Mouse (Mus musculus): ENCODE results near the gene Pabpc1l.

The Pabpc1l gene

DNA sequence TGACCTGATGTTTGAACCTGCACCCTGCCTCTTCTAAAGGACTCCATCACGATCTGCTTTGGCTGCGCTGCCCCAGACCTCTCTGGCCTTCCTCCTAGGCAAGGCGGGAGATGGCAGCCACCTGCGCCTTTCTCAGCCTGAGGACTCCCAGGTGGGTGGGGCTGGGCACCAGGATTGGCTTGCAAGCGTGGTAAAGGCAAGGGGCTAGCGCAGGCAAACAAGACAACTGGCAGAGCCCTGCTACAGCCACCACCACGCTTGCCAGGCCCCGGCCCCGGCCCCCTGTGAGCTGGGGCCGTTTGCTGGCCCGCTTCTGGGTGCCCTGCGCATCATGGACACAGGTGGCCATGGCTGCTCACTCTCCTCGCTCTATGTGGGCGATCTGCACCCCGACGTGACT lies at the start of gene Pabpc1l:
Pabpc1l (plus strand) TSS at position 301 of the 400 bp plus-strand sequence.
- no peak for DNase-seq (ENCODE audit: low read depth, low spot score)

DNA sequence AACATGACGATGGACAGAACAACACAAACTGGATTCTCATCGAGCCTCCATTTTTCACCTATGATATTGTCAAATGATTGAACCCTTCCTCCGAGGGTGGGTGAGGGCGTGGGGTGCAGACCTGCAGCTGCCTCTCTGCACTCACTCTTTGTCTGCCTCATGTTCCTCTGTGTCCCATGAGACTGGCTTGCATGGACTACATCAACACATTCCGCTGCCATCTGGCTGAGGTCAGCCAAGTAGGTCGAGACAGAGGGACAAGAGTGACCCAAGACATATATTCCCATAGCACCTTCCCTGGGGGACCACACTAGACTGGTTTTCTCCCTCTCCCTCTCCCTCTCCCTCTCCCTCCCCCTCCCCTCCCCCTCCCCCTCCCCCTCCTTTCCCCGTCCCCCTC lies 48.8 kb upstream of the Pabpc1l start:
- DNase-seq (ENCODE audit: low read depth, low spot score) = no peak

DNA sequence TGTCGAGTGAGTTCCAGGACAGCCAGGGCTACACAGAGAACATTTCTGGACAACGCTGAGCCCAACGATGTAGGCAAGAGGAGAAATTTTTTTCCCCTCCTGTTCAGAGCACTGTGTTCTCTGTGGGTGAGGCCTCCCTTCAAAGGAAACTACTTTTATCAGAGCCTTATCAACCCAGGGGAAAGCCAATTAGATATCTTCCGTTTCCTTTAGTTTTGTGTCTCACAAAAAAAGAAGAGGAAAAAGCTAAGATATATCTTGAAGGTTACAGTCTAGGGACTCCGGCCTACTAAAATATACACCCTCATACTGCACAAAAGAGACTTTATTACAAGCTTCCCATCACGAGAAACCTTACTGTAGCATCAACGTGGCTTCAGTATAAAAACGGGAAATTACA lies 38.0 kb upstream of the Pabpc1l start:
- DNase-seq (ENCODE audit: low read depth, low spot score) = no peak

DNA sequence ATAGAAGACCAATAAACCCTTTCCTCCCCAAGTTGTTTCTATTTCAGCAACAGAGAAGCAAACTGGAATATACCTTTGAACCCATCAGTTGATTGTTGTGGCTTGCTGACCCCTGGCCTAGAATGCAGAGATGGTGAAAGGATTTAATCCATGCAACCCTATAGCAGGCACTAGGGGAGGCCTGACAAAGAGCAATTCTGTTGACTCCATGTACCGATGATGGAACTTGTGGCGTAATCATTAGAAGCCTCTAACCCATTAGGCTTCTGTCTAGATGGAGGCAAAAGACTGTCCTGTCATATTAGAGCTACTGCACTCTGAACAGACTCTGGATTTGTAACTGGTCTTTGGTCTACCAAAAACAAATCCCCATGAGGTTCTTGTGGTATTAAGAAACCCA lies 32.4 kb upstream of the Pabpc1l start:
- DNase-seq (ENCODE audit: low read depth, low spot score) = no peak

DNA sequence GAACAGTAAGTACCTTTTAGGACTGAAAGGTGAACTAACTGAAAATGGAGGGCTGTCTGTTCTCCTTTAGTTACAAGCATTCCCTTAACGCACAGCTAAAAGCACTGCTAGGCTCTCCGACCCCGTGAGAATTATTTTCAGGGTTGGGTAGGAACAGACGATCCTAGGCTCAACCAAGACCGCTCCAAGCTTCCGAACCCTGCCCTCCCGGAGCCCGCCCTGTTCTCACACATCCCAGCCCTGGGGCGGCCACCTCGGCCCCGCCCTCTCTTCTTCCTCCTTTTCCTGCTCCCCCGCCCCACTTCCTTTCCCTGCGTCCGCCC lies 30.6 kb upstream of the Pabpc1l start, which contains the start of gene Ywhab:
Ywhab (plus strand) TSS at position 307 of the 323 bp plus-strand sequence.
- no peak for DNase-seq (ENCODE audit: low read depth, low spot score)

DNA sequence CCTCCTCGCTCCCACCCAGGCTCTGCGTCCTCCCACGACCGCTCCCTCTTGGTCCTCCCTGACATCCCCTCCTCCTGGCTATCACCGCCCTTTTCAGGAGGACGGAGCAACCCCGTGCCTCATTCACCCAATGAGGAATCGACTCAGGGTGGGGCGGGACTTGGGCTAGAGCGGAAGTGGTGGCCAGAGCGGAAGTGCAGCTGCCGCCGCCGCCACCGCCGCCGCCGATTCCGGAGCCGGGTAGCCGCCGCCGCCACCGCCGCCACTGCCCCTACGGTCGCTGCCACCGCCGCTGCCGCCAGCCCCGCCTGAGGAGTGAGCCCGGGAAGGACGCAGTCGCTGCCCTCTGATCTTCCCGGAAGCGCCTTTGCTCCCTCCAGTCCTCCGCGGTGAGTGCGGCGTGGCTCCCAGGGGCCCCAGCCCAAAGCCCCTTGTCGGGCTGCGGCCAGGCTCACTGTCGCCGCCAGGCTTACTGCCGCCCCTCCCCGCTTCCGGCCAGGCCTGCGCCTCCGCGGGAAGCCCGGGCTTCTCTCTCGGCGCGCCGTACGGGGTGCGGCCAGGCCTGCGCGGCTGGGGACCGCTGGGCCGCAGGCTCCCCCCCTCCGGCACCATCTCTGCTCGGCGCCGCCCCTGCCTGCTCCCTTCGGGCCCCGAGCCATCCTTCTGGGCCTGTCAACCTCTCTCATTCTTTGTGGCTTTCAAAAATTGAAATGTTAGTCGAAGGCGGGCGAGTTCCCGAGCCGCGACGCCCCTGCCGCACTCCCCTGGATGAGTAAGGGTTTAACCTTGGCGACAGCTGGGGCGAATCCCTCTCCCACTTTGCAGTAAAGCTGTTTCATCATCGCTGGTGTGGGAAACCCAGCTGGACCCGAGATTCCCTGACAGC lies 30.0 kb upstream of the Pabpc1l start:
- DNase-seq (ENCODE audit: low read depth, low spot score) = peak; percentile 96

DNA sequence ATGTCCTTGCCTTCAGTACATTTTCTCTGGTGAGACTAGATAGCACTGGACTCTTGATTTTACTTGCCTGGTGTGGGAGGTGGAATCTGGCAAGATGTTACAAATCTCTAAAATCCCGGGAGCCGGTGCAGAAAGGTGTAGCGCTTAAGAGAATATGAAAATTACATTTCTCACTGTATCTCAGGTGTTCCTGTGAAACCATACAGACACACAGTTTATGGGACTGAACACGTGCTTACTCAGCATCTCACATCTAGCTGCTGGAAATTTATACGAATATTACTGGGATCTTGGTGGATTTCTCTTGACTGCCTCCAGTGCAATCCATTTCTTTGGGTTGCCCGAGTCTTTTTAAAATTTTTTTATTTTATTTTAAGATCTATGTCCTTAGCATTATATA lies 29.0 kb upstream of the Pabpc1l start:
- DNase-seq (ENCODE audit: low read depth, low spot score) = no peak

DNA sequence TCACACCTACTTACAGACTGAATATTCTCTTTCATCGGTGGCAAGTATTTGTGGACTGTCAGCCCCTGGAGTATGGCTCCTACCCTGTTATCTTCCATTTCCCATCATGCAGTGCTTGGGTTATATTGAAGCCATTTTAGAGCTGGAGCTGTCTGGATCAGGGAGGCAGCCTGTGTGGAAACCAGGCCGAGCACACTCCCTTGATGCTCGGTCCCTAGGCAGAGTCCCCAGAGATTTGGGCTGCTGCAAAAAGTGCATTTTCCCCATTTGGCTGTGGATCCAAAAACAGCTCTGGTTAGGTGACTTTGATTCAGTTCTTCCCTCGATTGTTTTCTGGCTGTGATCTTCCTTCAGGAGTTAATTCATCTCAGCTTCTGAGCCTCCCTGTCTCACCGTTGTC lies 28.4 kb upstream of the Pabpc1l start:
- DNase-seq (ENCODE audit: low read depth, low spot score) = no peak

DNA sequence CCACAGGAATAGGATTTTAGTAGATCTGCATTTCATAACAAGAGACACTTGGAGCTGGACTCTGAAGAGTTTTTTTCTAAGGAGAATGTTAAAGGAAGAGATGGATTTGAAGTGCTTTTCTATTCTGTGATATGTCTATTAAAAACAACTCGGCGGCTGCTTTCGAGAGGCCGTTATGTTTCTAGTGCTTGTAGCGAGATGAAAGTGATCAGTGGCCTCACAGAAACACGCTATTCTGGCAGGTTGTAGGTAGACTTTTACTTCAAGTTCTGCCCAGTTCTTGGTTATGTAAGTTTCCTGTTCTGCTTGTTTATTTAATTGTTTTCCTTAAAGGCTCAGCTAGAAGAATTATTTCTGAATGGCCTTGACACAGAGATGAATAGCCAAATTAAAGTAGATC lies 26.3 kb upstream of the Pabpc1l start:
- no peak for DNase-seq (ENCODE audit: low read depth, low spot score)

DNA sequence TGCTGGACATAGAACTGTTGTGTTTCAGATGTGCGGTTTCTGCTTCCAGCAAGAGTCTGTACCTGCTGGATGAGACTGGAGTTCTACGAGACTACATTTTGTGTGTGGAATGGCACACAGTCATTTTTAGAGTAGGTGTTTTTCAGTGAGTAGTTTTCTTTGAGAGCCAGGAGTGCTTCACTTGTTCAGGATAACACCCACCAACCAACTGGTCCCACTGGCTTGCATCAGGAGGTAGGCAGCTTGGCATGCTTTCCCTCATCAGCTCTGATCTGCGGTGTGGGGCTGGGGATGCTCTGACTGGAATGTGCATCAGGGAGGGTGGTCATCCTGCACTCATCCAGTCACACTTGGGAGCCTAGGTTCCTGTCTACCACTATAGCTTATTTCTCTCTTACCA lies 22.6 kb upstream of the Pabpc1l start:
- no peak for DNase-seq (ENCODE audit: low read depth, low spot score)

DNA sequence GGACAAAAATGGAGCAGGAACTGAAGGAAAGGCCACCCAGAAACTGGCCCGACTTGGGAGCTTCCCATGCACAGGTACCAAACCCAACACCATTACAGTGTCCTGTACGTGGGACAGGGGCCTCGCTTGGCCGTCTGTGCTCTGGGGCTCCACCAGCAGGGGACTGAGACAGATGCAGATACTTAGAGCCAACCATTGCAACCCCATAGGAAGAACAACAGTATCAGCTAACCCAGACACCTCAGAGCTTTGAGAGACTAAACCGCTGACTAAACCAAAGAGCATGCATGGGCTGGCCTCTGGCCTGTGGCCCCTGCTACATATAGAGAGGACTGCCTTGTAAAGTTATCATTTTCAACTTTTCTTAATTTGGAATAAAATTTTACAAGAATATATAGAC lies 20.7 kb upstream of the Pabpc1l start:
- DNase-seq (ENCODE audit: low read depth, low spot score) = no peak

DNA sequence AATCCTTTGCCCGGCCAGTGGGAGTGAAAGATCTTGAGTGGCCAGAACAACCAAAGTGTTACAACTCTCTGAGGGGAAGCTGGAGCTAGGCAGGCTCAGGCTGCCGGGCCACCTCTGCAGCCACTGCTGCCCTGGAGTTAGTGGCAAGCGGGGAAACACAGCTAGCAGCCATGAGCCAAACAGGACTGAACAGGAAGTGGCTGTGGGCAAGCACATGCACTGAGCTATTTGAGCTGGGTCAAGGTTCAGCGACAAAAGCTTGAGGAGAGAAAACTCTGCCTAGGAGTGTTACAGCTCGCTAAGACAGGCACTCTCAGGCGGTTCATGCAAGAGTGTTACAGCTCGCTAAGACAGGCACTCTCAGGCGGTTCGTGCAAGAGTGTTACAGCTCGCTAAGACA lies 18.3 kb upstream of the Pabpc1l start:
- no peak for DNase-seq (ENCODE audit: low read depth, low spot score)

DNA sequence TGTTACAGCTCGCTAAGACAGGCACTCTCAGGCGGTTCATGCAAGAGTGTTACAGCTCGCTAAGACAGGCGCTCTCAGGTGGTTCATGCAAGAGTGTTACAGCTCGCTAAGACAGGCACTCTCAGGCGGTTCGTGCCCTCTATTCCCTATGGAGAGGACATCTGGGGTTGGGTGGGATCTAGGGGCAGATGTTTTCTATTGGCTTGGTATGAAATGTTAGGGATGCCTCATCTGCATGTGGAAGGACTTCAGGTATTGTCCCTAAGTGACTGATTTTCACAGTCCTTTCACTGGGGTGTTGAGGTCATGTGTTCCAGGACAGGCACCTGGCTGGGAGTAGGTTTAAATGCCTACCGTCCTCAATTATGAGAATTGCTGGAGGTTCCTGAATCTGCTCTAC lies 17.7 kb upstream of the Pabpc1l start:
- no peak for DNase-seq (ENCODE audit: low read depth, low spot score)

DNA sequence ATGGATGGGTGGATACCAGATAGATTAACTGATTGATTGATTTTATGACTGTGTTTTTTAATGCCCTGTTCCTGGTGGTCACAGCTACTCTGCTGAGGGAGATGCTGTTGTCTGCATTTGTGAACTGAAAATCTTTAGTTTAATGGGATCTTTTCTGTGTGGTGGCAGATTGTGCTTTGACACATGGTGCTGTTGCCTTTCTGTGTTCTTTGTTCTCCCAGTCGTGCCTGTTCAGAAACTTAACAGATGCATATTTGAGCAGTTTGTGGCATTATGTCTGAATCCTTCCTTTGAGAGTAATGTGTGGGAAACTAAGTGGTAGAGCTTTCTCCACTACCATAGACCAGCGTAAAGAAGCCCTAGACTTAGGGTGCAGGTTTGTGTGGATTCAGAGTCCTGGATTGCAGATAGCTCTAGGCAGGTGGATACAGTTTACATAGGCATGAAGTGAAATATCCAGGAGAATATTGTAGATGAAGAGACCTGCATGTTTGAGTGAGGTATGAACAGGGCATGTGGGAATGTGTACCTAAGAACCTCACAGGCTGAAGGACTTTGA lies 17.2 kb upstream of the Pabpc1l start:
- DNase-seq (ENCODE audit: low read depth, low spot score) = no peak

DNA sequence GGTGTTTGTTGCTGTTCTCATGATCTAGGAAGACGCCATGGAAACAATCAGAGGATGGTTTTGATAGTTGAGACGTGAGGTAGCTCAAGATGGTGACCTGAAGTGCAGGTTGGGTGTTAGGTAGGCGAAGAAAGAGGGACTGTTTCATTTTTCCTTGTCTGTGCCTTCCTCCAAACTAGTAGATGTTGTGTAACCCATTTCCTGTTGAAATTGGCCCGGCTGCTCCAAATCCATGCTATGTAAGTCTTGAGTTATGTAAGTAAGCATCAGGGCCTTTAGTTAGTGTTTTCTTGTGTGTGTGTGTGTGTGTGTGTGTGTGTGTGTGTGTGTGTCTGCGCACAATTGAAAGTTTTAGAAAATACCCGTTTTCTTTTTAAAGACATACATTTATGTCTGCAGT lies 16.0 kb upstream of the Pabpc1l start:
- DNase-seq (ENCODE audit: low read depth, low spot score) = no peak

DNA sequence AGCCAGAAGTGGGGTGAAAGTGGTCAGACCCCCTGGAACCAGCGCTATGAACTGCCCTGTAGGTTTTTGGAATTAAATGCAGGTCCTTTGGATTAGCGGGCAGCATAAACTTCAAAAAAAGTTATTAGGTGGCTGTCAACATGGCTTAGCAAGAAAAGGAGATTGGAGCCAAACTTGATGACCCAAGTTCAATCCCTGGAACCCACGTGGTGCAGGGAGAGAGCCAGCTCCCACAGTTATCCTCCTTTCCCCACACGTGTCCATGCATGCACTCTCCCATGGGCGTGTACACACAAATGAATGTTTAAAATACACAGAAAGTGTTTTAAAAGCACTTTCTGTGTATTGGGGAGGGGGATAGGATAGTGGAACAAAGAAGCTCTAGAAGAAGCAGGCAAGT lies 14.8 kb upstream of the Pabpc1l start:
- no peak for DNase-seq (ENCODE audit: low read depth, low spot score)

DNA sequence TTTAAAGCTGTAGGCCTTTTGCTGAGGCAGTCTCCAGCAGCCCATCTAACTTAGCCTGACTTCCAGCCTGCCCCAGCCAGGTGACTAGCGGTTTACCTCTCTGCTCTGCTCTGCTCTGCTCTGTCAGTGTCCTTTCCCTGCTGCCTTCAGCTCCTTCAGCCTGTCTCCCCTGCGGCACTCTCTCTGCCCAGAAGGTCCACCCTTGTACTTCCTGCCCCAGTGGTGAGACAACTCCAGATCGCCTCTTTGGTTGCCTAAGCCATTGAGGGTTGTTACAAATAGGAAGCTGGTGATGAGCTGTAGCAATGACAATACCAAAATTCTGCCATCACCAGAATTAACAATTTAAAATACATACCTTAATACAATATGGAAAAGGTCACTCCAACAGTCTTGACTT lies 14.3 kb upstream of the Pabpc1l start:
- no peak for DNase-seq (ENCODE audit: low read depth, low spot score)

DNA sequence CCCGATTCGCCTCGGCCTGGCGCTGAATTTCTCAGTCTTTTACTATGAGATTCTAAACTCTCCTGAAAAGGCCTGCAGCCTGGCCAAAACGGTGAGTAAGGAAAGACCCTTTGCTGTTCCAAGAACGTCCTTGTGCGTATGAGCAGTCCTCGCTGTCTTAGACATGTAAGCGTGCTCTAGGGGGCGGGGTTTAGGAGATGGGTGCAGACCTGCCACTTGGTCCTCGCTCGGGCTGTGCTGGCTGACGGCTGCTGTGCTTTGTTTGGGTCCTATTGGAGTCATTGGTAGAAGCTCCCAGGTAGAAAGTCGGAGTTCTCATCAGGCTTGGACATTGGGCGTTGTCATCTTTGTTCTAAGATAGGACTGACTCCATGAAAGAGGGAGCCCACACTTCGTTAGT lies 9.9 kb upstream of the Pabpc1l start:
- no peak for DNase-seq (ENCODE audit: low read depth, low spot score)

DNA sequence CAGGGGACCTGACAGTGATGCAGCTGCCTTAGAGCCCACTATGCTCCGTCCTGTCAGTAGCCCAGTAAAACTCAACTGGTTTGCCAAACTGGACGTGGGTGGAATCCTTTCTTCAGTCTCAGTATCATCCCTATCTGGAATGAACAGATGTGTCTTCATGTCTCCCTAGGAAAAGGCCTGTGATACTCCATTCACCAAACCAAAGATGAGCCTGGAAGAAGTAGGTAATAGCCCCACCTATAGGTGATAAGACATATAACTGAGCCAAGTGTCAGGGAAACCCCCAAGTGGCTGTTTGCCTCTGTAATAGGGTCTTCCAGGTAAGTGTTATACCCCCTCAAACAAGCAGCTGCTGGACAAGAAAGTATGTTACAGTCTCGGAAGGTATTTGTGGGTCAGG lies 6.3 kb upstream of the Pabpc1l start:
- no peak for DNase-seq (ENCODE audit: low read depth, low spot score)

DNA sequence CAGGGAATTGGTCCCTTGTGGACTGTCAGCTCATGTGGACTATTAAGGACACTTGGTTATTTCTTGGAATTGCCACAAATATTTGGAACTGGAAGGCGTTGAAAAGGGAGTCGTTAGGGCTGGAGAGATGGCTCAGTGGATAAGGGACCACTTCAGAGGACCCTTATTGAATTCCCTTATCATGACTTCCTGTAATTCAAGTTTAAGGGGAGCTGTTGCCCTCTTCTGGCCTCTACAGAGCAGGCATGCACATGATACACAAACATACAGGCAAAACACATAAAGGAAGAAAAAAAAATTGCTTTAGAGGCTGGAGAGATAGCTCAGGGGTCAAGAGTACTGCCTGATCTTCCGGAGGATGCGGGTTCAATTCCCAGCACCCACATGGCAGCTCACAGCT lies 5.3 kb upstream of the Pabpc1l start:
- DNase-seq (ENCODE audit: low read depth, low spot score) = no peak

DNA sequence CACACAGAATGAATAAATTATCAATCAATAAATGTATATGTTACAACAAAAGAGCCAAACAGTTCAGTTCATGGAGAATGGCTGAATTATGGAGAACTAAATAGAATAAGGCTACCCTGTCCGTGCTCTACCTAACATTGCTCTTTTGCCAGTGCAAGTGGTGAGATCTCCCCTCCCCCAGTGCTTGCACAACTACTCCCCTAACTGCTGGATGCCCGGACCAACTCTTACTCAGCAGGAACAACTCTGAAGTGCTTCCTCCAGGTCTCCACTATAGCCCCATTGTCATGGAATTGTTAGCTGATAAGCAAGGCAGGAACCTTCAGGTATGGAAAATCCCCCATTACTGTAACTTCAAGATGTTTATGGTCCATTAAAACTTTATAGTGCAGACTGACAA lies 3.1 kb upstream of the Pabpc1l start:
- no peak for DNase-seq (ENCODE audit: low read depth, low spot score)

DNA sequence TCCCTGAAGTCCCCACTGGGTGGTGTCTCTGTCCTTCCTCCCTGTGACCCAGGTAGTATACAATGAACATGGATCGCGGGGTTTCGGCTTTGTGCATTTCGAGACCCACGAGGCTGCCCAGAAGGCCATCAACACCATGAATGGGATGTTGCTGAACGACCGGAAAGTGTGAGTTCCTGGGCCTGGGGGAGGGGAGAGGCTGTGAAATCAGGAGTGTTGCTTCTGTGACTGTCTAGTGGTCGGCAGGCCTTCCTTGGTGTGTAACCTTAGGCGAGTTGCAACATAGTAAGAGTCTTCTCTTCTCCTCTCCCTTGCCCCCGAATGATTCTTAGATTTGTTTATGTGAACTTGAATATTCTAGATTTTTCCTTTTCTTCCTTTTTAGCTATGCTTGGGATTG lies 5.9 kb downstream of the Pabpc1l start:
- DNase-seq (ENCODE audit: low read depth, low spot score) = no peak

DNA sequence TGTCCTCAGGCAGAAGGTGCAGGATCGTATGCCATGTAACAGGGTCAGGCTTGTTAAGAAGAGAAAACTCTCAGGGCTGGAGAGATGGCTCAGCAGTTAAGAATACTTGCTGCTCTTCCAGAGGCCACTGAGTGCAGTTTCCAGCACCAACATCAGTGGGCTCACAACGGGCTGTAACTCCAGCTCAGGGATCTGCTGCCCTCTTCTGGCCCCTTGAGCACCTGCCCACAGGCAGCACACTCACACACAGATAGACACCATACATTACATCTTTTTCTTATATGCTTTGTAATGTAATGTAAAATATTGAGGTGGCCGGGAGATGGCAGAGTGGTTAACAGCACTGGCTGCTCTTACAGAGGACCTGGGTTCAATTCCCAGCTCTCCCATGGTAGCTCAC lies 7.7 kb downstream of the Pabpc1l start:
- DNase-seq (ENCODE audit: low read depth, low spot score) = no peak
